In the genomic region with DNA sequence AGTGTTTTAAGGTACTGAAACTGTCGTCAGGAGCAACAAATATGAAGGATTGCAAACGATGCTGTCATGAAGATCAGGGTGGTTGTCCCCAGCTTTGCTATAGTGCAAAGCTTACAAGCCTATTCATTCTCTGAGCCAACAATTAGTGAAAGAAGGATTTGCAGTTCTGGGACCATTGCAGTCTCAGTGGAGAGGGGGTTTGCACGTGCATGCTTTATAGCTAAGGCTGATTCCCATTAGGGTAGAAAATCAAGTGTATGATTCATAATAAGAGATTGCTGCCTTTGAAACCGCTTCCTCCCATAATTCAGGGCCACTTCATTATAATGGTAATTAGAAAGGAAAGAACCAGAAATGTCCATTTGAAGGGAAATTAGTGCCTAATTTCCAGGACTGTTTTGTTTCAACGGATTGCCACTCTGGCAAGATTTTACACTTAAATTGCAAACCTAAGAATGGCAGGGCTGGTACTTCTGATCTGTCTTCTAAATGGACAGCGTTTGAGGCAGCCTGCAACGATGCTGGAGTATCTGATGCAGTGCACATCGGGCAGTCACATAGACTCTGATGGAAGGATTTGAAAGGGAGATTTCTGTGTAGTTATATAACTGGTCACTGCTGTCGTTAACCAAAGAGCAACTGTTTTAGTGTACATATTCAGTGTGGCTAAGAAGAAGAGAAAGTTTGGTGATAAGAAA, we compare ENCODE assay signal across 25 mouse cellular contexts. TPM values are rescaled to one million over a fixed set of nuclear protein-coding genes. Genes with fewer than 3 reads are reported as not detected.
DNase-seq lines count a peak whose midpoint lies in the region; ATAC-seq and TF ChIP-seq lines count a peak whose summit lies in the region.
"Had no signal": no experiment of that assay in that cellular context is flagged by ENCODE, and none has a peak within 500 bp of the region (broad histone marks: within the 10 kb centered on the region; RNA-seq: fewer than 3 reads in every experiment).

No protein-coding gene starts in this region.

- no peak overlapping the region for H3K9ac ChIP-seq in hindbrain, embryonic 13.5 days
- H3K9ac ChIP-seq in hindbrain, postnatal 0 days (replicated peaks; ENCODE audit: low read length): no peak overlapping the region
- no peak overlapping the region for H3K9ac ChIP-seq in forebrain, embryonic 14.5 days (ENCODE audit: low read length)
- no peak overlapping the region for H3K9ac ChIP-seq in midbrain, embryonic 16.5 days (ENCODE audit: low read depth, low read length)
- H3K9ac ChIP-seq: embryonic facial prominence, embryonic 13.5 days; intestine, embryonic 15.5 days; liver, embryonic 12.5 days; liver, postnatal 0 days had no signal

- DNase-seq in hindbrain, postnatal 0 days (ENCODE audit: low spot score): no peak
- peak; percentile 6 for DNase-seq in Muller cell, postnatal 12 days (ENCODE audit: inconsistent ontology term)
- peak; percentile 76 for DNase-seq in forebrain, embryonic 14.5 days (ENCODE audit: low spot score)
- DNase-seq in right cerebral cortex, adult 18-20 months: no peak
- DNase-seq in gastrocnemius, adult 2 months: no peak
- DNase-seq: adrenal gland, postnatal 25 days; cerebellum, adult 8-10 months; gastrocnemius, postnatal 14 days; heart, postnatal 14 days; kidney, adult 2 months; kidney, postnatal 4 days; layer of hippocampus, postnatal 36 days; left cerebral cortex, postnatal 4 days; liver, postnatal 0 days; lung, postnatal 4 days; thymus, adult 2 months; thymus, postnatal 36 days had no signal

- H3K4me1 ChIP-seq in hindbrain, embryonic 13.5 days (replicated peaks): peaks cover 7% of the 10 kb centered on the region
- H3K4me1 ChIP-seq in hindbrain, postnatal 0 days (ENCODE audit: insufficient read depth, low read length): no peaks in the 10 kb centered on the region
- 0 out of 2 replicates have a peak, but pooled peaks cover 2% of the 10 kb centered on the region for H3K4me1 ChIP-seq in forebrain, embryonic 14.5 days (ENCODE audit: control insufficient read depth, insufficient read depth, low read length)
- H3K4me1 ChIP-seq in midbrain, embryonic 16.5 days (ENCODE audit: control insufficient read depth, insufficient read depth, low read length): peaks cover 2% of the 10 kb centered on the region; the same call in 1 of the 2 replicates
- H3K4me1 ChIP-seq: embryonic facial prominence, embryonic 13.5 days; hindbrain, embryonic 10.5 days; intestine, embryonic 15.5 days; liver, embryonic 12.5 days; megakaryocyte, embryonic 14.5 days had no signal

- H3K27ac ChIP-seq in hindbrain, embryonic 13.5 days: 0 out of 2 replicates have a peak overlapping the region, but pooled peaks have one; percentile 35
- H3K27ac ChIP-seq in hindbrain, postnatal 0 days: no peak overlapping the region
- peak overlapping the region; percentile 39 for H3K27ac ChIP-seq in forebrain, embryonic 14.5 days (ENCODE audit: low read depth, low read length)
- 0 out of 2 replicates have a peak overlapping the region, but pooled peaks have one; percentile 22 for H3K27ac ChIP-seq in midbrain, embryonic 16.5 days (ENCODE audit: low read length)
- H3K27ac ChIP-seq in gastrocnemius, adult 2 months: no peak overlapping the region
- H3K27ac ChIP-seq: embryonic facial prominence, embryonic 13.5 days; hindbrain, embryonic 10.5 days; intestine, embryonic 15.5 days; liver, embryonic 12.5 days had no signal

- 63% methylated on average over 9 of the region's 9 CpGs for WGBS in hindbrain, embryonic 13.5 days
- 52% methylated on average over 9 of the region's 9 CpGs for WGBS in hindbrain, postnatal 0 days
- 13% methylated on average over 9 of the region's 9 CpGs for WGBS in forebrain, embryonic 14.5 days
- WGBS in midbrain, embryonic 16.5 days: 46% methylated on average over 9 of the region's 9 CpGs

- no peak overlapping the region for H3K4me3 ChIP-seq in hindbrain, embryonic 13.5 days
- H3K4me3 ChIP-seq in hindbrain, postnatal 0 days (ENCODE audit: low read length): no peak overlapping the region
- no peak overlapping the region for H3K4me3 ChIP-seq in forebrain, embryonic 14.5 days (ENCODE audit: low read depth, low read length)
- H3K4me3 ChIP-seq in midbrain, embryonic 16.5 days (ENCODE audit: low read depth, low read length): no peak overlapping the region
- no peak overlapping the region for H3K4me3 ChIP-seq in gastrocnemius, adult 2 months
- H3K4me3 ChIP-seq: embryonic facial prominence, embryonic 13.5 days; hindbrain, embryonic 10.5 days; intestine, embryonic 15.5 days; liver, embryonic 12.5 days; megakaryocyte, embryonic 14.5 days had no signal

- intact Hi-C loops in gastrocnemius, adult 2 months (cut with DNase I): no loop called here

- H3K27me3 ChIP-seq in hindbrain, embryonic 13.5 days: no peaks in the 10 kb centered on the region
- H3K27me3 ChIP-seq in hindbrain, postnatal 0 days (ENCODE audit: insufficient read depth, low read length): no peaks in the 10 kb centered on the region
- H3K27me3 ChIP-seq in forebrain, embryonic 14.5 days (replicated peaks; ENCODE audit: control insufficient read depth, insufficient read depth, low read length): no peaks in the 10 kb centered on the region
- no peaks in the 10 kb centered on the region for H3K27me3 ChIP-seq in midbrain, embryonic 16.5 days (ENCODE audit: control insufficient read depth, insufficient read depth, low read depth, low read length)
- H3K27me3 ChIP-seq: embryonic facial prominence, embryonic 13.5 days; intestine, embryonic 15.5 days; liver, embryonic 12.5 days; megakaryocyte, embryonic 14.5 days had no signal

- no peak for ATAC-seq in hindbrain, embryonic 13.5 days (ENCODE audit: low FRiP score)
- no peak for ATAC-seq in hindbrain, postnatal 0 days
- peak; percentile 91 for ATAC-seq in forebrain, embryonic 14.5 days
- no peak for ATAC-seq in midbrain, embryonic 16.5 days
- ATAC-seq: hindbrain, embryonic 16.5 days; intestine, embryonic 15.5 days; liver, embryonic 12.5 days; liver, postnatal 0 days had no signal

- H3K36me3 ChIP-seq in hindbrain, embryonic 13.5 days: no peaks in the 10 kb centered on the region
- H3K36me3 ChIP-seq in hindbrain, postnatal 0 days (ENCODE audit: insufficient read depth, low read length): no peaks in the 10 kb centered on the region
- H3K36me3 ChIP-seq in forebrain, embryonic 14.5 days (ENCODE audit: control insufficient read depth, insufficient read depth, low read length): no peaks in the 10 kb centered on the region
- H3K36me3 ChIP-seq in midbrain, embryonic 16.5 days (ENCODE audit: control insufficient read depth, insufficient read depth, low read length): no peaks in the 10 kb centered on the region
- H3K36me3 ChIP-seq: embryonic facial prominence, embryonic 13.5 days; hindbrain, embryonic 10.5 days; intestine, embryonic 15.5 days; liver, embryonic 12.5 days had no signal

- H3K4me2 ChIP-seq in hindbrain, embryonic 13.5 days: no peak overlapping the region
- H3K4me2 ChIP-seq in hindbrain, postnatal 0 days (ENCODE audit: low read depth, low read length): no peak overlapping the region
- H3K4me2 ChIP-seq in forebrain, embryonic 14.5 days (ENCODE audit: low read length): 0 out of 2 replicates have a peak overlapping the region, but pooled peaks have one; percentile 5
- H3K4me2 ChIP-seq in midbrain, embryonic 16.5 days (ENCODE audit: low read length): no peak overlapping the region
- H3K4me2 ChIP-seq: embryonic facial prominence, embryonic 13.5 days; intestine, embryonic 15.5 days; liver, embryonic 12.5 days had no signal

- H3K9me3 ChIP-seq in hindbrain, embryonic 13.5 days: no peaks in the 10 kb centered on the region
- H3K9me3 ChIP-seq in hindbrain, postnatal 0 days (ENCODE audit: low read length): no peaks in the 10 kb centered on the region
- no peaks in the 10 kb centered on the region for H3K9me3 ChIP-seq in forebrain, embryonic 14.5 days (replicated peaks; ENCODE audit: control insufficient read depth, low read length)
- no peaks in the 10 kb centered on the region for H3K9me3 ChIP-seq in midbrain, embryonic 16.5 days (replicated peaks; ENCODE audit: control insufficient read depth, low read length, poor library complexity, severe bottlenecking)
- H3K9me3 ChIP-seq: embryonic facial prominence, embryonic 13.5 days; hindbrain, embryonic 10.5 days; intestine, embryonic 15.5 days; liver, embryonic 12.5 days had no signal

- TF ChIP-seq CTCF in hindbrain, postnatal 0 days (IDR thresholded peaks at IDR 0.05; ENCODE audit: low read depth): no peak
- no peak for TF ChIP-seq CTCF in gastrocnemius, adult 2 months (IDR thresholded peaks at IDR 0.05)

RNA-seq across cellular contexts. Expression of a gene that starts 42.3 kb away (rescaled TPM):
- polyA plus RNA-seq in hindbrain, embryonic 13.5 days (2015; fragmentation: Nextera tagmentation; extraction: Ambion mirVana): 33.0 and 34.5 TPM in 2 replicates
- total RNA-seq in hindbrain, postnatal 0 days (2014; rRNA removed): 19.9 and 25.9 TPM in 2 replicates
- 28.2 and 28.3 TPM in 2 replicates for polyA plus RNA-seq in hindbrain, postnatal 0 days (2015; fragmentation: Nextera tagmentation; extraction: Ambion mirVana)
- polyA plus RNA-seq in forebrain, embryonic 14.5 days (2014; fragmentation: Nextera tagmentation; extraction: Ambion mirVana): 29.1 and 32.7 TPM in 2 replicates
- polyA plus RNA-seq in midbrain, embryonic 16.5 days (2015; fragmentation: Nextera tagmentation; extraction: Ambion mirVana): 31.0 and 32.7 TPM in 2 replicates
- total RNA-seq in gastrocnemius, adult 2 months (2021): 1 to 10 TPM; 2.4 TPM

Comparison
In these comparisons a context has a peak if more than half of its experiments do, and no peak if none do; other contexts are left out.
1. H3K27ac ChIP-seq: peak in hindbrain, embryonic 13.5 days (single experiment), forebrain, embryonic 14.5 days (single experiment) and midbrain, embryonic 16.5 days (single experiment); none in hindbrain, postnatal 0 days (single experiment) and gastrocnemius, adult 2 months (single experiment).
2. DNase-seq: peak in Muller cell, postnatal 12 days (single experiment) and forebrain, embryonic 14.5 days (single experiment); none in hindbrain, postnatal 0 days (single experiment), right cerebral cortex, adult 18-20 months (single experiment) and gastrocnemius, adult 2 months (single experiment).